Mouse (Mus musculus): ENCODE measurements around the gene Telo2.

- TF ChIP-seq JUND (conservative IDR thresholded peaks at IDR 0.05; ENCODE audit: low read depth, low read length), result no peak
- peak in 1 of 2 experiments; percentile 52; a peak in 2 of 4 replicates for TF ChIP-seq CTCF (conservative IDR thresholded peaks at IDR 0.05 in 1 of 2, IDR thresholded peaks at IDR 0.05 in 1 of 2; ENCODE audit: low read depth in 2 of 2, low read length in 2 of 2)
- no peak for TF ChIP-seq USF1 (IDR thresholded peaks at IDR 0.05; ENCODE audit: low read depth, low read length)
- no peak for TF ChIP-seq ZC3H11A (IDR thresholded peaks at IDR 0.05; ENCODE audit: low read depth, low read length)
- no peak for TF ChIP-seq TCF12 (IDR thresholded peaks at IDR 0.05; ENCODE audit: low read depth, low read length)
- TF ChIP-seq CHD1 (IDR thresholded peaks at IDR 0.05; ENCODE audit: low read depth, low read length), result no peak
- no peak for TF ChIP-seq MAZ (IDR thresholded peaks at IDR 0.05; ENCODE audit: low read depth, low read length)
- TF ChIP-seq USF2 (conservative IDR thresholded peaks at IDR 0.05; ENCODE audit: low read depth, low read length), result no peak
- peak; percentile 26 for TF ChIP-seq SMC3 (IDR thresholded peaks at IDR 0.05; ENCODE audit: low read depth, low read length)
- no peak for TF ChIP-seq MEF2A (IDR thresholded peaks at IDR 0.05; ENCODE audit: borderline replicate concordance, low read depth, low read length)
- TF ChIP-seq EP300 (IDR thresholded peaks at IDR 0.05; ENCODE audit: low read length), result no peak
These were observed 24.2 kb upstream of the Telo2 start for GRCm38 (mm10) chr17:25139960-25140359.

All from CH12.LX (cell line).